ENCODE assay signal across 17 mouse cellular contexts in genomic region chr17:47221068-47221796, GRCm38 (mm10).
DNase-seq lines count a peak whose midpoint lies in the region; ATAC-seq and TF ChIP-seq lines count a peak whose summit lies in the region.
"Had no signal": no experiment of that assay in that cellular context is flagged by ENCODE, and none has a peak within 500 bp of the region (broad histone marks: within the 10 kb centered on the region; RNA-seq: fewer than 3 reads in every experiment).

No protein-coding gene starts in this region.

- no peaks in the 10 kb centered on the region for H3K9me3 ChIP-seq in heart, embryonic 11.5 days (replicated peaks; ENCODE audit: control insufficient read depth, low read length)
- no peaks in the 10 kb centered on the region for H3K9me3 ChIP-seq in forebrain, embryonic 10.5 days
- H3K9me3 ChIP-seq: embryonic facial prominence, embryonic 10.5 days; heart, embryonic 15.5 days had no signal

- no peak overlapping the region for H3K4me2 ChIP-seq in heart, embryonic 11.5 days
- H3K4me2 ChIP-seq: heart, embryonic 15.5 days had no signal

- H3K9ac ChIP-seq in heart, embryonic 11.5 days (ENCODE audit: low read depth, low read length), result no peak overlapping the region
- H3K9ac ChIP-seq: heart, embryonic 15.5 days had no signal

- H3K4me3 ChIP-seq in heart, embryonic 11.5 days (ENCODE audit: low read depth, low read length), result no peak overlapping the region
- no peak overlapping the region for H3K4me3 ChIP-seq in lung, adult 2 months (replicated peaks; ENCODE audit: extremely low read depth, low read depth, low read length)
- no peak overlapping the region for H3K4me3 ChIP-seq in forebrain, embryonic 10.5 days
- H3K4me3 ChIP-seq: embryonic facial prominence, embryonic 10.5 days; heart, embryonic 15.5 days; left cerebral cortex, adult 2 months; myocyte had no signal

- H3K27ac ChIP-seq in heart, embryonic 11.5 days (ENCODE audit: low read depth, low read length), result no peak overlapping the region
- no peak overlapping the region for H3K27ac ChIP-seq in forebrain, embryonic 10.5 days
- H3K27ac ChIP-seq: embryonic facial prominence, embryonic 10.5 days; heart, embryonic 15.5 days; left cerebral cortex, adult 2 months had no signal

- peaks cover 7% of the 10 kb centered on the region; the same call in 1 of the 2 replicates for H3K4me1 ChIP-seq in heart, embryonic 11.5 days (ENCODE audit: control insufficient read depth, insufficient read depth, low read length)
- H3K4me1 ChIP-seq in lung, adult 2 months (ENCODE audit: control insufficient read depth, insufficient read depth, low read length), result peaks cover 3% of the 10 kb centered on the region; the same call in 1 of the 2 replicates
- peaks cover 7% of the 10 kb centered on the region; the same call in 1 of the 2 replicates for H3K4me1 ChIP-seq in forebrain, embryonic 10.5 days

- ATAC-seq in heart, embryonic 11.5 days (replicated peaks; ENCODE audit: insufficient number of reproducible peaks, low FRiP score, low TSS enrichment), result no peak
- ATAC-seq in granulocyte monocyte progenitor cell, adult 5-6 weeks (replicated peaks; ENCODE audit: poor library complexity, severe bottlenecking), result peak; percentile 62
- ATAC-seq in monocyte, adult 5-6 weeks (replicated peaks; ENCODE audit: insufficient number of reproducible peaks, low FRiP score, low TSS enrichment, poor library complexity, severe bottlenecking), result peak; percentile 40
- ATAC-seq in erythroid progenitor cell, adult 5-6 weeks (replicated peaks; ENCODE audit: low FRiP score, poor library complexity, severe bottlenecking), result no peak
- ATAC-seq: hindbrain, embryonic 16.5 days had no signal

- H3K27me3 ChIP-seq in heart, embryonic 11.5 days (ENCODE audit: control insufficient read depth, insufficient read depth, low read length), result no peaks in the 10 kb centered on the region
- no peaks in the 10 kb centered on the region for H3K27me3 ChIP-seq in forebrain, embryonic 10.5 days (ENCODE audit: poor library complexity, severe bottlenecking)
- H3K27me3 ChIP-seq: heart, embryonic 15.5 days had no signal

- no peak for TF ChIP-seq POLR2A in lung, adult 2 months (IDR thresholded peaks at IDR 0.05; ENCODE audit: borderline replicate concordance, extremely low read depth, low read depth, low read length)

- peak; percentile 39 for DNase-seq in heart, adult 8-10 months (ENCODE audit: low spot score)
- DNase-seq in lung, adult 2 months, result peak; percentile 19
- no peak for DNase-seq in lung, postnatal 14 days
- no peak for DNase-seq in forebrain, embryonic 10.5 days (ENCODE audit: extremely low spot score, low spot score)
- DNase-seq: B cell, adult 2 months; cerebellum, adult 9-10 months; liver; right cerebral cortex, postnatal 4 days had no signal

- WGBS in heart, embryonic 11.5 days (ENCODE audit: insufficient replicate concordance), result 88% methylated on average over 14 of the region's 14 CpGs
- whole genome bisulfite sequencing in lung, adult 2 months, result 81% methylated on average over 14 of the region's 14 CpGs
- 94% methylated on average over 14 of the region's 14 CpGs for WGBS in forebrain, embryonic 10.5 days

- H3K36me3 ChIP-seq in heart, embryonic 11.5 days (ENCODE audit: control insufficient read depth, insufficient read depth, low read length), result no peaks in the 10 kb centered on the region
- H3K36me3 ChIP-seq in forebrain, embryonic 10.5 days (replicated peaks), result peaks cover 15% of the 10 kb centered on the region
- H3K36me3 ChIP-seq: heart, embryonic 15.5 days had no signal

- no peak for TF ChIP-seq CTCF in lung, adult 2 months (IDR thresholded peaks at IDR 0.05; ENCODE audit: insufficient read depth, low read length)

Comparison
In these comparisons a context has a peak if more than half of its experiments do, and no peak if none do; other contexts are left out.
1. DNase-seq: peak in heart, adult 8-10 months (single experiment) and lung, adult 2 months (single experiment); none in lung, postnatal 14 days (single experiment) and forebrain, embryonic 10.5 days (single experiment).
2. ATAC-seq: peak in granulocyte monocyte progenitor cell, adult 5-6 weeks (single experiment) and monocyte, adult 5-6 weeks (single experiment); none in heart, embryonic 11.5 days (single experiment) and erythroid progenitor cell, adult 5-6 weeks (single experiment).